Mouse (Mus musculus) ES-Bruce4 (cell line): ENCODE measurements at regions not wholly inside any gene's neighbourhood (a gene's known extent, or its start where the extent isn't known, plus 50 kb on each side); places are given as distances from the start of the nearest gene placed in this dataset.

Experiments used
- CTCF ChIP-seq: IDR thresholded peaks from one replicate; pipeline ENCODE4 v1.8.1; 2011; ENCODE audit warnings: low read depth, low read length
- EP300 ChIP-seq: IDR thresholded peaks from 2 replicates; pipeline ENCODE4 v1.6.1; 2011; ENCODE audit warnings: low read depth, low read length; ENCODE audit not compliant: insufficient read depth

- TF ChIP-seq CTCF (no peak), EP300 (no peak)
Measured at GRCm38 (mm10) chr2:28341304-28341703, 105.3 kb upstream of the Ppp1r26 start.
